Mouse (Mus musculus) C2C12 (cell line): ENCODE data around the gene Gm15557. TPM values are rescaled to one million over a fixed set of nuclear protein-coding genes. Genes with fewer than 3 reads are reported as not detected.

ENCODE experiments used
- H3K27me3 ChIP-seq: one replicate; pipeline ENCODE4 v1.6.1; 2011; ENCODE audit not compliant: control insufficient read depth, insufficient read depth, insufficient read length
- H3K36me3 ChIP-seq: one replicate; pipeline ENCODE4 v1.6.1; 2011; ENCODE audit not compliant: control insufficient read depth, insufficient read depth
- H3K4me3 ChIP-seq: one replicate; pipeline ENCODE4 v1.5.1; 2011; ENCODE audit warnings: mild to moderate bottlenecking, control low read depth; ENCODE audit not compliant: poor library complexity, insufficient read depth, severe bottlenecking
- H3K79me2 ChIP-seq: one replicate; pipeline ENCODE4 v1.6.1; 2011; ENCODE audit not compliant: control insufficient read depth, insufficient read depth
- H3K79me3 ChIP-seq: one replicate; pipeline ENCODE4 v1.6.1; 2011; ENCODE audit warnings: low read depth, control low read depth
- H3ac ChIP-seq: one replicate; pipeline ENCODE3; 2011; ENCODE audit warnings: low read depth; ENCODE audit not compliant: control insufficient read depth, insufficient read length
- CEBPB ChIP-seq: IDR thresholded peaks from one replicate; pipeline ENCODE4 v1.6.1; 2011; ENCODE audit warnings: low read depth, mild to moderate bottlenecking, control low read depth, moderate library complexity
- CTCF ChIP-seq: IDR thresholded peaks from one replicate; pipeline ENCODE4 v1.5.1; 2011; ENCODE audit not compliant: control insufficient read depth, insufficient read depth, insufficient read length
- FOSL1 ChIP-seq: IDR thresholded peaks from one replicate; pipeline ENCODE4 v1.8.0; 2011; ENCODE audit warnings: mild to moderate bottlenecking, low read length; ENCODE audit not compliant: poor library complexity, insufficient read depth, severe bottlenecking
- MAX ChIP-seq: IDR thresholded peaks from one replicate; pipeline ENCODE4 v1.6.1; 2011; ENCODE audit warnings: mild to moderate bottlenecking, control low read depth
- MYOD1 ChIP-seq: IDR thresholded peaks from one replicate; pipeline ENCODE4 v1.6.1; 2011; ENCODE audit warnings: low read depth; ENCODE audit not compliant: control insufficient read depth, insufficient read length
- MYOG ChIP-seq: IDR thresholded peaks from one replicate; pipeline ENCODE4 v1.6.1; 2011; ENCODE audit not compliant: control insufficient read depth, insufficient read length; ENCODE audit errors: extremely low read depth
- USF1 ChIP-seq: IDR thresholded peaks from one replicate; pipeline ENCODE4 v1.6.1; 2011; ENCODE audit warnings: low read depth, mild to moderate bottlenecking, control low read depth, moderate library complexity
- polyA plus RNA-seq: library from polyadenylated mRNA; unstranded; fragments of >200 nt; fragmentation: generic; extraction: Trizol; gene quantifications from one replicate; pipeline ENCODE4 v1.2.1, GENCODE M21; 2012; ENCODE audit warnings: missing spikeins

Gene Gm15557
- polyA plus RNA-seq, 1 experiment, result not detected

DNA sequence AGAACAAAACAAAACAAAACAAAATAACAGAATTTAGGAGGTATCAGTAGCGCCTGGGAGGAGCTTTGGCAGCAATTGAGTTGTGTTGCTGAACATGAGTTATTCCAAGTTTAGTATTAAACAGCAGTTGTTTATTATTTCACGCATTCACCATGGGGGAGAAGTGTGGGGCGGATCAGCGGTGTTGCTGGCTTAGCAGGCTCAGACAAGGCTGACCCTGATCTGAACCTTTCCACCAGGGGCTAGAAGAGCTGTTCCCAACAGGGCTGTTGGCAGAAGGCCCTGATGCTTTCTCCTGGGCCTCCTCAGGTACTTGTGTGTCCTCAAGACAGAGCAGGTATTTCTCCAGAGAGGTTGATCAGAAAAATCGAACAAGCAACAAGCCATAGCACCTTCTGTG, 19.5 kb downstream of the Gm15557 start:
- Histone ChIP-seq H3K79me2 (peaks cover 43% of the 10 kb centered on the region), H3K36me3 (peaks cover 38% of the 10 kb centered on the region), H3K27me3 (no peaks in the 10 kb centered on the region), H3ac (no peak overlapping the region), H3K79me3 (peaks cover 36% of the 10 kb centered on the region), H3K4me3 (no peak overlapping the region)
- TF ChIP-seq MAX, result no peak
- TF ChIP-seq MYOG, result no peak
- TF ChIP-seq CEBPB, result no peak
- TF ChIP-seq USF1, result no peak
- TF ChIP-seq MYOD1, result no peak
- no peak for TF ChIP-seq FOSL1
- no peak for TF ChIP-seq CTCF

DNA sequence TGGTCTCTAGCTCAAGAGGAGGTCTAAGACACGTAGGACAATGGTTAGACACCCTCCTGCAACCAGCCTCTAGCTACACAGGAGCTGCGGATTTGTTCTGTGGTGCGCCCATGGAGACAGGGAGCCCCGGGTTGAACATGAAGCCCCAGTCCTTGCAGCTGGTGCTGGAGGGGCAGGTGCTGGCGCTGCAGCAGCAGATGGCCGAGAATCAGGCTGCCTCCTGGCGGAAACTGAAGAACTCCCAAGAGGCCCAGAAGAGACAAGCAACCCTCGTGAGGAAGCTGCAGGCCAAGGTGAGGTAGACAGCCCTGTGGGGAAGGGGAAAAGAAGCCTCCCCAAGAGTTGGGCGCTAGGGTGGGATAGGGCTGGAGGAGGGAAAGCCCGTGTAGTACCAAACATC, 21.3 kb downstream of the Gm15557 start:
- peaks cover 33% of the 10 kb centered on the region for H3K79me3 ChIP-seq
- H3K27me3 ChIP-seq, result no peaks in the 10 kb centered on the region
- no peak overlapping the region for H3ac ChIP-seq
- H3K4me3 ChIP-seq, result no peak overlapping the region
- peaks cover 38% of the 10 kb centered on the region for H3K79me2 ChIP-seq
- H3K36me3 ChIP-seq, result peaks cover 52% of the 10 kb centered on the region
- TF ChIP-seq CEBPB (no peak), CTCF (no peak), FOSL1 (no peak), MYOD1 (no peak), MYOG (no peak), USF1 (no peak), MAX (no peak)

DNA sequence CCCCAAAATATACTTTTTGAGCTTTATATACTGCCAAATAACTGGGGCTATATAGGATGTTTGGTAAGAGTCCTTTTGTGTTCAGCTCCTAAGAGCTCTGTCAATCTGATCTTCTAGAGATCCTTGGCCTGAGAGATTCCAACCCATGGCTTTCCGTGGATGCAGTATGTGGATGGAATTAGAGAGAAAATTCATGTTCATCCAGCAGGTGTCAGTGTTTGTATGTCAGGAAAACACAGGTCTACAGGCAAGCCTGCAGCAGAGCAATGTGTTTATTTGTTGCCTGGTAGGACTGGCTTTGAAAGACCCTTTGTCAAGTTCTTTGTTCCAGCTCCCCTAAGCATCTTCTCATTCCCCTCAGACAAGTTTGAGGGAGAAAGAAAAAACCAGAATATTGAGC, 22.5 kb downstream of the Gm15557 start:
- no peaks in the 10 kb centered on the region for H3K27me3 ChIP-seq
- TF ChIP-seq MYOG (no peak), CEBPB (no peak), FOSL1 (no peak), USF1 (no peak), MAX (no peak), MYOD1 (no peak), CTCF (no peak)
- peaks cover 64% of the 10 kb centered on the region for H3K36me3 ChIP-seq
- peaks cover 27% of the 10 kb centered on the region for H3K79me2 ChIP-seq
- peaks cover 23% of the 10 kb centered on the region for H3K79me3 ChIP-seq
- no peak overlapping the region for H3ac ChIP-seq
- H3K4me3 ChIP-seq, result no peak overlapping the region

DNA sequence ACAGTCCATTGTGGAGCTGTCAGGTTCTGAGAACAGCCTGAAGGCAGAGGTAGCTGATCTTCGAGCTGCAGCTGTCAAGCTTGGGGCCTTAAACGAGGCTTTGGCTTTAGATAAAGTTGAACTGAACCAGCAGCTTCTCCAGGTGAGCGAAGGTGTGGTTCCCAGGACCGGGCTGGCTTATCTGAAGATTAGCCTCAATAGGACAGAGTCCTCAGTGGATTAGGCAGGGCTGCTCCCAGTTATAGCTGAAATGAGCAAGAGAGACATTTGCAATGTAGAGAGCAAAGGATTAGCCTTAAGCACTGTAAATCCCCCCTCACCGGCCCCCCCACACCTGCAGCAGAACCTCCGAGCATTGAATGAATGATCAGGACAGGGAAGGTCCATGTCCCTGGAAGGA, 32.8 kb downstream of the Gm15557 start:
- H3K27me3 ChIP-seq, result no peaks in the 10 kb centered on the region
- no peaks in the 10 kb centered on the region for H3K79me2 ChIP-seq
- no peak overlapping the region for H3K4me3 ChIP-seq
- H3ac ChIP-seq, result no peak overlapping the region
- peaks cover 85% of the 10 kb centered on the region for H3K36me3 ChIP-seq
- no peaks in the 10 kb centered on the region for H3K79me3 ChIP-seq
- TF ChIP-seq CTCF, result no peak
- no peak for TF ChIP-seq FOSL1
- TF ChIP-seq USF1, result no peak
- no peak for TF ChIP-seq MYOD1
- TF ChIP-seq CEBPB, result no peak
- no peak for TF ChIP-seq MYOG
- TF ChIP-seq MAX, result no peak

- Histone ChIP-seq H3ac (no peak overlapping the region), H3K36me3 (peaks cover 83% of the 10 kb centered on the region), H3K27me3 (no peaks in the 10 kb centered on the region), H3K79me3 (no peaks in the 10 kb centered on the region), H3K79me2 (no peaks in the 10 kb centered on the region), H3K4me3 (no peak overlapping the region)
- TF ChIP-seq CTCF, result no peak
- TF ChIP-seq USF1, result no peak
- no peak for TF ChIP-seq MAX
- no peak for TF ChIP-seq MYOD1
- no peak for TF ChIP-seq CEBPB
- no peak for TF ChIP-seq MYOG
- TF ChIP-seq FOSL1, result no peak
Measured at GRCm38 (mm10) chr2:155974087-155974731, 33.7 kb downstream of the Gm15557 start.
